Mouse (Mus musculus) common myeloid progenitor, adult 5-6 weeks (primary cell): ENCODE results near the gene Fus. TPM values are rescaled to one million over a fixed set of nuclear protein-coding genes. Genes with fewer than 3 reads are reported as not detected.
"Not testable (repeated sequence)": the region's sequence is repeated elsewhere in the genome, so short reads cannot be mapped to it uniquely, and the experiment has no call there.

Experiments
- ATAC-seq: replicated peaks from 2 replicates; pipeline ENCODE4 v1.8.0; 2016; ENCODE audit warnings: low read depth, mild to moderate bottlenecking, moderate TSS enrichment, inconsistent platforms; ENCODE audit not compliant: poor library complexity, severe bottlenecking
- total RNA-seq: library from RNA; stranded (forward); fragments of 200-1000, 187-1606 nt; gene quantifications from 2 replicates; pipeline ENCODE4 v1.2.3, GENCODE M21; 2017

Fus gene
- total RNA-seq, 1 experiment from 2014 or later, result 108 TPM

- no peak for ATAC-seq
These were observed 35.8 kb downstream of the Fus start for GRCm38 (mm10) chr7:128003098-128003497.

- no peak for ATAC-seq
These were observed 36.4 kb downstream of the Fus start, which contains the start of gene Trim72 for GRCm38 (mm10) chr7:128003688-128004087. Trim72 (plus strand) TSS chr7:128003949.

GRCm38 (mm10) chr7:128004150-128004486 lies 36.9 kb downstream of the Fus start:
- ATAC-seq, result peak; percentile 51

GRCm38 (mm10) chr7:128004487-128005362 lies 37.5 kb downstream of the Fus start:
- peak; percentile 31 for ATAC-seq

- no peak for ATAC-seq
These were observed 38.9 kb downstream of the Fus start for GRCm38 (mm10) chr7:128006193-128006592.

GRCm38 (mm10) chr7:128009715-128010340 lies 42.6 kb downstream of the Fus start:
- no peak for ATAC-seq

- ATAC-seq, result no peak
These were observed 45.0 kb downstream of the Fus start for GRCm38 (mm10) chr7:128012136-128012780.

GRCm38 (mm10) chr7:128013116-128013515 lies 45.9 kb downstream of the Fus start:
- ATAC-seq, result no peak

GRCm38 (mm10) chr7:128016134-128016533 lies 48.9 kb downstream of the Fus start:
- not testable (repeated sequence) for ATAC-seq

GRCm38 (mm10) chr7:128016650-128017049 lies 49.4 kb downstream of the Fus start:
- no peak for ATAC-seq

- ATAC-seq, result no peak
These were observed 51.0 kb downstream of the Fus start for GRCm38 (mm10) chr7:128018275-128018674.

GRCm38 (mm10) chr7:128019187-128019586 lies 51.9 kb downstream of the Fus start:
- ATAC-seq, result no peak

GRCm38 (mm10) chr7:128022974-128023373 lies 55.7 kb downstream of the Fus start:
- ATAC-seq, result no peak

GRCm38 (mm10) chr7:128023565-128023964 lies 56.3 kb downstream of the Fus start:
- no peak for ATAC-seq

GRCm38 (mm10) chr7:128024364-128024763 lies 57.1 kb downstream of the Fus start:
- no peak for ATAC-seq

- no peak for ATAC-seq
These were observed 57.7 kb downstream of the Fus start for GRCm38 (mm10) chr7:128024932-128025331.

- ATAC-seq, result no peak
These were observed 58.1 kb downstream of the Fus start for GRCm38 (mm10) chr7:128025381-128025780.

- peak; percentile 52; the same call in 1 of the 2 replicates for ATAC-seq
These were observed 64.2 kb downstream of the Fus start for GRCm38 (mm10) chr7:128031403-128031976.

GRCm38 (mm10) chr7:128032290-128032988 lies 65.2 kb downstream of the Fus start:
- ATAC-seq, result no peak

GRCm38 (mm10) chr7:128032989-128033293 lies 65.7 kb downstream of the Fus start:
- ATAC-seq, result no peak
